Mouse (Mus musculus) lung, adult 2 months (tissue): ENCODE results near the gene Car11.

Experiments used
- CTCF ChIP-seq: fragments of 200-500 bp; IDR thresholded peaks from 2 replicates; pipeline ENCODE4 v1.5.1; 2011; ENCODE audit warnings: mild to moderate bottlenecking, low read length, control low read depth; ENCODE audit not compliant: insufficient read depth
- POLR2A ChIP-seq: fragments of 200-500 bp; IDR thresholded peaks from 2 replicates; pipeline ENCODE4 v1.6.1; 2011; ENCODE audit warnings: low read depth, mild to moderate bottlenecking, control low read depth, low read length, borderline replicate concordance; ENCODE audit errors: extremely low read depth

GRCm38 (mm10) chr7:45709036-45709435, 9.4 kb downstream of the Car11 start:
- TF ChIP-seq CTCF (no peak), POLR2A (peak; percentile 18; the same call in 1 of the 2 replicates)
